Mouse (Mus musculus) heart, adult 11 months (tissue): ENCODE data around the gene Pdlim3.
A peak's percentile ranks its signal among the peaks of the same experiment; 100 is the strongest.

Experiments
- DNase-seq: peaks from one replicate; pipeline ENCODE4 v3.0.0; 2022

Pdlim3 gene

DNA sequence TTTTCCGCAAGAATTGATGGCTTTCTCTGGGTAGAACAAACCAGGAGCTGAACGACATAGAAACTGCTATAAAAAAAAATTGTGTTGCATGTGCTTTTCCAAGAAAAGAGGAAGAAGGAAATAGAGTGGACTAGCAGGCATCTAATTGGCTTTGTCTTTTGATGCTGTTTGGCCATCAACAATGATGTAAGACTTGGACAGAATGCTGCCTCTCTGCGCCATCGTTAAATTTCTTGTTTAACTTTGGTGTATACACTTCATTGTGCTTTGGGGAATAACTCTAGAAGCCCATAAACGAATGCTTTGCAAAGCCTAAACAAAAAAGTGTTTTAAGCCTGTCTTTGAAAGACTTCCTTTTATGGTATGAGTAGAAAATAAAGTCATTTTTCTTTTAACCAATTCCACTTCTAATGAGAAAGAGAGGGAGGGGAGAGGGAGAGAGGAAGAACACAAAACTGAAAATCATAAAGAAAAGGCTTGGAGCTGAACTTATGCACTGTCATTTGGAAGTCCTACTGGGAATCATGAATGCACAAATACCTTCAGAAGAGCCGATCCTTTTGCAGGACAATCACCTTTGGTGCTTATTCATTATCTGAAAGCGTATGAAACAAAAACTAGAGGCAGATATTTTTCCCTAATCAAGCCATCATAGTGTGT, 20.5 kb downstream of the Pdlim3 start:
- DNase-seq: no peak

DNA sequence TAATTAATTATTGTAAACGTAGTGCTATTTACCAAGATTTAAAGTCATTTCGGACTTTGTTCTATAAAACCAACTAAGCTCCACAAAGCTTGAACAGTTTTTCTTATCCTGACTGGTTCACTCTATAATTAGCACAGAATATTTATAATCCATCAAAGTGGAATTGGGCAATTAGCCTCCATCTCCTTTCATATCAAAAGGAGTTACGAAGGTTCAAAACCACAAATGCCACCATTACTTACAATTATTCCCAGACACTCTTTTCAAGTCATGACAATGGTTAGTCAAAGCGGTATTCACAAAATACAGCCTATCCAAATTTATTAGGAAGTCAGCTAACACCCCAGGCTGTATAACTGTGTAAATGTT, 21.0 kb downstream of the Pdlim3 start:
- DNase-seq: no peak

DNA sequence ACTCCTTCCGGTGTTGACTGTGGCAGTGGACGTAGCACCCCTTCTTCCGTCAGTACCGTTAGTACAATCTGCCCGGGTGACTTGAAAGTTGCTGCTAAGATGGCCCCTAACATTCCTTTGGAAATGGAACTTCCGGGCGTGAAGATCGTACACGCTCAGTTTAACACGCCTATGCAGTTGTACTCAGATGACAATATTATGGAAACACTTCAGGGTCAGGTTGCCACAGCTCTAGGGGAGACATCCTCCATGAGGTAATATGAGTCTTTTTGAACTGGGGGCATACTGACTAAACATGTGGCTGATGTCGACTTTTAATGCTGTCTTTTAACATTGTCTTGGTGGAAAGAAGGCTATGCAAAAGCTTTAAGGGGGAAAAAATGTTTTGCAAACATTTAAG, 28.4 kb downstream of the Pdlim3 start:
- DNase-seq: peak; percentile 34

GRCm38 (mm10) chr8:45916496-45916895, 31.2 kb downstream of the Pdlim3 start:
- DNase-seq: no peak

- DNase-seq: peak; percentile 91
Observed at GRCm38 (mm10) chr8:45917040-45917679, 31.9 kb downstream of the Pdlim3 start.

DNA sequence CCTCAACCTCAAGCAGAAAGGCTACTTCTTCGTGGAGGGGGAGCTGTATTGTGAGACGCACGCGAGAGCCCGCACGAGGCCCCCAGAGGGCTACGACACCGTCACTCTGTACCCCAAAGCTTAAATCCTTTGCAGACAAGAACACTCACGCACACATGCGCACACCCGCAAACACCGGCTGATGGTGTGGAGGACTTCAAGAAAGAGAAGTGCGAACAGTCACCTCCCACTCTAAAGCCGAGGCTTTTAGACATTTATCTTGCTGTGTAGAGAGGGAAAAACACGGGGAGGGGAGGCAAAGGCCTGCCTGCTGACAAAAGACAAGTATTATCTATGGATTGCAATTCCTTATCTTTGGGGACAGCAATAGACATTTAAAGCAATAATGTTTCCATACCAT, 33.6 kb downstream of the Pdlim3 start:
- peak; percentile 79 for DNase-seq

- peak; percentile 70 for DNase-seq
Observed at GRCm38 (mm10) chr8:45920392-45920791, 35.1 kb downstream of the Pdlim3 start.

DNA sequence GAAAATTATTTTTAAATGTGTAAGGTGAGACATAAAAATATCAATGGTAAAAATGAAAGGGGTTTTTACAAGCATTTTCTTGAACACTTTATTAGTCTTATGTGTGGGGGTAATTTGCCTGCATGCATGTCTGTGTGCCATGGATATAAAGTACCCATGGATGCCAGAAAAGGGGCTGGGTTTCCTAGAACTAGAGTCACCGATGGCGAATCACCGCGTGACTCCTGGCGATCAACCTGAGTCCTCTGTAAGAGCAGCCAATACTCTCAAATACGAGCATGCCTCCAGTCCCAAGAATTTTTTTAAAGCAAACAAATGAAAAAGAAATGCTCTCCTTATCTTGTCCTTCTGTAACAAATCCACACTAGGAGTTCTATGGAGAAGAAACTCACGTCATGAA, 36.9 kb downstream of the Pdlim3 start:
- peak; percentile 66 for DNase-seq

DNA sequence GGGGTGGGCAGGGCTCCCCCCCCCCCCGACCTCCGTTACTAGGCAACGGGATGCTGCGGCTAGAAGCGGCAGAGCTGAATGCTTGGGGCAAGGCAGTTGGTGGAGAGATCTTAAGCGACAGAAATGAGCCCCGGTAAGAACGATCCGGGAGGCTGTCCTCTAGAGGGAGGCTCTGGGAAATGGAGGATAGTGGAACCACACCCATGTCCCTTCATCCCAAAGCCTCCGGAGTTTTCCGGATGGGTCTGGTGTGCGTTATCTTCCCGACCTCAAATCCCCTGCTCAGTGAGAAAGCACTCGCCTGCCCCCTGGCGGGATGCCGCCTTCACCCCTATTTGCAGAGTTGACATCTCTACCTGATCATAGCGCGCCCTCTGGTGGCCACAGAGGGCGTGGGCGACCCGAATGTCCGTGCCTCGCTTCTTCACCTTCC, 49.3 kb downstream of the Pdlim3 start, which contains the start of gene Ccdc110:
TSS of gene Ccdc110 (plus strand) at position 38 of the 433 bp plus-strand sequence.
- peak; percentile 99 for DNase-seq

DNA sequence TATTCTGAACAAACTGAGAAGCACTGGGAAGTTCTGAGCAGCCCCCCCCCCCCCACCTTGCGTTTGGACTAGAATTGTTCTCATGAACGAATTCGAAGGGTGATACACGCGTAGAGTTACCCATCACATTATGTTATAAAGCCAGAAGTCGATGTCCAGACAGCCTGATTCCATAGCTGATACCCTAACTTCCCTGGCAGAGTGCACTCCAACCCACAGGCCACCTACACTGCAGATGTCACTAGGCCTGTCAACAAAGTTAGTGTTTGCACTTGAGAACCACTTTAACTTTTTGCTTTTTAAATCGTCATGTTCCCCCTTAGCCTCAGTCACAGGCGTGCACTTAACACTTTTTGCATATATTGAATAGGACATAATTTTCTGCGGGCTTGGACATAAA, 51.7 kb downstream of the Pdlim3 start:
- peak; percentile 56 for DNase-seq

DNA sequence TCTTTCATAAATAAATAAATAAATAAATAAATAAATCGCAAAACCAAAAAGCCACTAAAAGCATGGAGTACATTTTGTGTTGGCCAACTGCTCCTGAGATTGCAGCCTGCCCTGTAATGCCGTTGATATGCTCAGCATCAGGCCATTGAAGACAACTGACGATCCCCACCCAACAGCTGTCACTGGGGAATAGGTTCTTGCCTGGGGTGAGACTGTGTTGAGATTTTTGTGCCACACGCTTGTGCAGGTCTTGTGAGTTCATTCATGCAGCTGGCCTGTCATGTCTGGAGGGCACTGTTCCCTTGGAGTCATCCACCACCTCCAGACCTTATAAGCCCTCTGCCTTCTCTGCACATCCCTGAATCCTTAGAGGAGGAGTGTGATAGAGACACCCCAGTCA, 61.0 kb downstream of the Pdlim3 start:
- no peak for DNase-seq

DNA sequence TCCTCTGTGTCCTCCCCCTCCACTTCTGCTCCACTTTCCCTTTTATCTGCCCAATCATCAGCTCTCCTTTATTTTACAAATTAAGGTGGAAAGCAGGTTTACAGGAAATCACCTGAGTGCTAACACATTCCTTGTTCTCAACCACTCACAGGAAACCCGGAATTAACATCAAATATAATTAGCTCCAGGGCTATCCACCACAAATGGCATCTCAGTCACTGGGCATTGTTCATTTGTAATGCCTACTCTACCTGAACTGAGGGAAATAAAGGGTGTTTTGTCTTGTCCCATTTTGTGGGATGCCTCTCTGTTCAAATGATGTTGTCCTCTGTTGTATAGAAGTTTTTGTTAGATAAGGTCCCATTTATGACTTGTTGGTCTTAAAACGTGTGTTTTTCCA, 65.4 kb downstream of the Pdlim3 start:
- DNase-seq: peak; percentile 1
